Mouse (Mus musculus) limb, embryonic 11.5 days (tissue): ENCODE data around the gene Zfp286. TPM values are rescaled to one million over a fixed set of nuclear protein-coding genes. Genes with fewer than 3 reads are reported as not detected.

Source experiments
- ATAC-seq: fragments of 200-750 bp; cut with Nextera tagmentation; 2 replicates; pipeline ENCODE4 v1.8.0; 2017; ENCODE audit warnings: low read depth; ENCODE audit not compliant: insufficient number of reproducible peaks, low FRiP score, low TSS enrichment
- DNase-seq: peaks from one replicate; pipeline ENCODE4 v3.0.0-alpha.2; 2015; ENCODE audit warnings: low spot score
- H3K27ac ChIP-seq: fragments of 300-500 bp; sonication (generic); replicated peaks from 2 replicates; pipeline ENCODE4 v1.5.1; 2014; ENCODE audit warnings: low read depth, mild to moderate bottlenecking, low read length
- H3K27me3 ChIP-seq: fragments of 300-500 bp; sonication (generic); 2 replicates; pipeline ENCODE4 v1.6.1; 2014; ENCODE audit warnings: mild to moderate bottlenecking, low read length, mixed read lengths; ENCODE audit not compliant: control insufficient read depth, insufficient read depth
- H3K36me3 ChIP-seq: fragments of 300-500 bp; sonication (generic); 2 replicates; pipeline ENCODE4 v1.6.1; 2014; ENCODE audit warnings: mild to moderate bottlenecking, low read length, moderate library complexity, mixed read lengths; ENCODE audit not compliant: control insufficient read depth, insufficient read depth
- H3K4me1 ChIP-seq: fragments of 300-500 bp; sonication (generic); 2 replicates; pipeline ENCODE4 v1.6.1; 2014; ENCODE audit warnings: low read length, mixed read lengths; ENCODE audit not compliant: control insufficient read depth, insufficient read depth
- H3K4me2 ChIP-seq: fragments of 300-500 bp; sonication (generic); 2 replicates; pipeline ENCODE4 v1.6.1; 2014; ENCODE audit warnings: low read depth, mild to moderate bottlenecking, moderate library complexity; ENCODE audit not compliant: severe bottlenecking
- H3K4me3 ChIP-seq: fragments of 300-500 bp; sonication (generic); 2 replicates; pipeline ENCODE4 v1.5.1; 2014; ENCODE audit warnings: low read depth, low read length
- H3K9ac ChIP-seq: fragments of 300-500 bp; sonication (generic); 2 replicates; pipeline ENCODE4 v1.6.1; 2014; ENCODE audit warnings: mild to moderate bottlenecking, low read length
- H3K9me3 ChIP-seq: fragments of 300-500 bp; sonication (generic); 2 replicates; pipeline ENCODE4 v1.6.1; 2016; ENCODE audit warnings: low read length; ENCODE audit not compliant: control insufficient read depth
- WGBS: fragments of 180-500 bp; shearing (Covaris S2); extraction: QIAGEN DNeasy Blood & Tissue Kit; methylation state at CpG from one replicate; pipeline ENCODE4 v1.1.7; 2014; 5-methylcytosine and 5-hydroxymethylcytosine counted together
- polyA plus RNA-seq: library from polyadenylated mRNA; unstranded; fragments of >200 nt; fragmentation: Nextera tagmentation; extraction: Ambion mirVana; gene quantifications from 2 replicates; pipeline ENCODE4 v1.2.1, GENCODE M21; 2014

The Zfp286 gene
- polyA plus RNA-seq, 1 experiment from 2014 or later = 33.8 TPM

DNA sequence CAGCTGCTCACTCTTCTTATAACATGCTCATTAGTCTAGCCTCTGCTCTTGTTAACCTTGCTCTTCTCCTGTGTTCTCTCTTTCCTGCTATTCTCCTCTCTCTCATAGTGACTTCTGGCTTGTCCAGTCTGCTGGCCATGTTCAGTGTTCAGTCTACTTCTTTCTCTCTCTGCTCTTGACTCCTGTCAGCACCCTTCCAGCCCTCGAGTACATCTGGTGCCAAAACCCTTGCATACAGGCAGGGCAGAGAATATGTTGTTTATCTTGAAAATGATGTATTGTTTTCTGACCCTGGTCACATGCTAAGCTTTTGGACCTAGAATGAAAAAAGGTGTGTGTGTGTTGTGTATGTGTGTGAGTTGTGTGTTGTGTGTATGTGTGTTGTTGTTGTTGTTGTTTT is 24.2 kb upstream of the Zfp286 start:
- Histone ChIP-seq H3K9me3 (no peaks in the 10 kb centered on the region), H3K4me1 (no peaks in the 10 kb centered on the region), H3K36me3 (no peaks in the 10 kb centered on the region), H3K27me3 (no peaks in the 10 kb centered on the region), H3K9ac (no peak overlapping the region), H3K27ac (no peak overlapping the region), H3K4me2 (no peak overlapping the region), H3K4me3 (no peak overlapping the region)
- 49% methylated on average over 1 of the region's 1 CpGs for WGBS
- no peak for DNase-seq
- no peak for ATAC-seq

- H3K36me3 ChIP-seq = no peaks in the 10 kb centered on the region
- 93% methylated on average over 6 of the region's 6 CpGs for WGBS
- no peak overlapping the region for H3K9ac ChIP-seq
- H3K27me3 ChIP-seq = no peaks in the 10 kb centered on the region
- H3K27ac ChIP-seq = no peak overlapping the region
- no peak for DNase-seq
- no peak overlapping the region for H3K4me2 ChIP-seq
- H3K4me3 ChIP-seq = no peak overlapping the region
- H3K4me1 ChIP-seq = no peaks in the 10 kb centered on the region
- no peaks in the 10 kb centered on the region for H3K9me3 ChIP-seq
- no peak for ATAC-seq
Observed at GRCm38 (mm10) chr11:62812268-62812667, 23.0 kb upstream of the Zfp286 start.

GRCm38 (mm10) chr11:62809201-62809600 is 19.9 kb upstream of the Zfp286 start:
- Histone ChIP-seq H3K4me3 (no peak overlapping the region), H3K36me3 (no peaks in the 10 kb centered on the region), H3K27ac (no peak overlapping the region), H3K9me3 (no peaks in the 10 kb centered on the region), H3K9ac (no peak overlapping the region), H3K27me3 (no peaks in the 10 kb centered on the region), H3K4me1 (no peaks in the 10 kb centered on the region), H3K4me2 (no peak overlapping the region)
- WGBS = 64% methylated on average over 4 of the region's 4 CpGs
- no peak for ATAC-seq
- DNase-seq = no peak

- Histone ChIP-seq H3K27me3 (no peaks in the 10 kb centered on the region), H3K4me1 (no peaks in the 10 kb centered on the region), H3K4me3 (no peak overlapping the region), H3K9me3 (no peaks in the 10 kb centered on the region), H3K27ac (no peak overlapping the region), H3K36me3 (no peaks in the 10 kb centered on the region), H3K4me2 (no peak overlapping the region), H3K9ac (no peak overlapping the region)
- DNase-seq = no peak
- ATAC-seq = no peak
- WGBS = 88% methylated on average over 2 of the region's 2 CpGs
Observed at GRCm38 (mm10) chr11:62807965-62808364, 18.7 kb upstream of the Zfp286 start.

DNA sequence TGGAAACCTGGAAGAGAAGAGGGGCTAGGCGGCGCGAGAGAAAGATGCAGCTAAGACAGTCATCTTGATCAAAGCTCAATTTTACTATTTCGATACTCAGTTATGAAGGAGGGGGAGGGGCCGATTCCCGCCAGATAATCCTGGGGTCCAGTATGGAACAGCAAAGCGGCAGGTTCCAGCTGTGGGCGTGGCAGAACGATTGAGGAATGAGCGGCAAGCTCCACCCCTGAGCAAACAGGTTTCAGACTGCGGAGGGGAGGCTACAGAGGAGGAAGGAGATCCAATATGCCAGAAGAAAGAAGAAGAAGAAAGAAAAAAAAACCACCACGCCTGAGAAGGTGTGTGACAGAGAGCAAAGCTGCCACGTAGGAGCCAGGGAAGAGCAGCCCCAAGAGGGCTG is 14.9 kb upstream of the Zfp286 start:
- H3K4me1 ChIP-seq = no peaks in the 10 kb centered on the region
- no peak for ATAC-seq
- H3K36me3 ChIP-seq = no peaks in the 10 kb centered on the region
- no peaks in the 10 kb centered on the region for H3K9me3 ChIP-seq
- no peak overlapping the region for H3K4me2 ChIP-seq
- 57% methylated on average over 13 of the region's 13 CpGs for WGBS
- H3K27me3 ChIP-seq = no peaks in the 10 kb centered on the region
- no peak for DNase-seq
- no peak overlapping the region for H3K4me3 ChIP-seq
- no peak overlapping the region for H3K9ac ChIP-seq
- no peak overlapping the region for H3K27ac ChIP-seq

DNA sequence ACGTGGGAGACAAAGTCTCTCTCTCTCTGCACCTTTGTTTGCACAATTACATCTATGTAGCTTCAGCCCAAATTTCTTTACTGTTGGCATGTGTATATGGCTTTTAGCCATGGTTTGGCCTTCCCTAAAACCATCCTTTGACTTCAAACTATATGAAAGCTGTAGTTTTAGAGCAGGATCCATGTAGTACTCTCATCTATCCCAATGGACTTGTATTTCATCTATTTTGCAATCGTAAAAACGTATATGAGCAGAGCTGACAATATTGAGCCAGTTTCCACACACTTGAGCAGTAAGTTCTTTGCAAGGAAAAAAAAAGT is 315 bp upstream of the Zfp286 start:
- Histone ChIP-seq H3K9me3 (no peaks in the 10 kb centered on the region), H3K4me3 (peak overlapping the region; percentile 61), H3K4me2 (peak overlapping the region; percentile 69), H3K27ac (no peak overlapping the region), H3K36me3 (peaks cover under 1% of the 10 kb centered on the region; the same call in 1 of the 2 replicates), H3K9ac (peak overlapping the region; percentile 81), H3K27me3 (no peaks in the 10 kb centered on the region), H3K4me1 (0 out of 2 replicates have a peak, but pooled peaks cover 3% of the 10 kb centered on the region)
- WGBS = 61% methylated on average over 3 of the region's 3 CpGs
- DNase-seq = no peak
- ATAC-seq = no peak

- Histone ChIP-seq H3K27me3 (no peaks in the 10 kb centered on the region), H3K9me3 (peaks cover 20% of the 10 kb centered on the region), H3K4me2 (no peak overlapping the region), H3K36me3 (peaks cover 20% of the 10 kb centered on the region), H3K27ac (no peak overlapping the region), H3K4me1 (no peaks in the 10 kb centered on the region), H3K4me3 (no peak overlapping the region), H3K9ac (no peak overlapping the region)
- ATAC-seq (no peak), DNase-seq (peak; percentile 4)
- WGBS = 91% methylated on average over 7 of the region's 7 CpGs
Observed at GRCm38 (mm10) chr11:62776510-62776909, 12.8 kb downstream of the Zfp286 start.

GRCm38 (mm10) chr11:62760755-62761457 is 28.4 kb downstream of the Zfp286 start:
- Histone ChIP-seq H3K4me2 (no peak overlapping the region), H3K27me3 (no peaks in the 10 kb centered on the region), H3K4me1 (no peaks in the 10 kb centered on the region), H3K9me3 (no peaks in the 10 kb centered on the region), H3K36me3 (no peaks in the 10 kb centered on the region), H3K4me3 (no peak overlapping the region), H3K9ac (no peak overlapping the region), H3K27ac (no peak overlapping the region)
- no peak for DNase-seq
- no peak for ATAC-seq
- WGBS = 69% methylated on average over 9 of the region's 9 CpGs

DNA sequence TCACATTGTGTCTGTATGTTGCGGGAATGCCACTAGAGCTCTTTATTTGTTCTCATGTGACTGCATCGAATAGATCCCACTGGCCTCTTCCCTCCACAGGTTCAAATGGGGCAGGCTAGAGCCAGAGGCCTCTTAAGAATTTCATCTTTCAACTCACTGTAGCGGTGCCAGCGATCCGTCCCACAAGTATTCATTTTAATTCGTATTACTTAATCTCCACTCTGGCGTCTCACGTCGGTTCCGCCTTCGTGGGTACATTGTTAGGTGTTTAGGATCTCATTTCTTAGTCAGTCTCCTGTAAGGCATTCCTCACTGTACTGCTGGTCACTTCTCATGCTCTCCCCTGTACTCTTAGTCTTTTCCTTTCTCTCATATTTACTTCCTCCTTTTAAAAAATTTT is 30.8 kb downstream of the Zfp286 start:
- Histone ChIP-seq H3K9me3 (no peaks in the 10 kb centered on the region), H3K4me1 (no peaks in the 10 kb centered on the region), H3K36me3 (no peaks in the 10 kb centered on the region), H3K27ac (no peak overlapping the region), H3K27me3 (no peaks in the 10 kb centered on the region), H3K4me2 (no peak overlapping the region), H3K4me3 (no peak overlapping the region), H3K9ac (no peak overlapping the region)
- ATAC-seq = no peak
- WGBS = 94% methylated on average over 11 of the region's 11 CpGs
- no peak for DNase-seq
